Mouse (Mus musculus): ENCODE results near the gene Bcl11a.
"Not testable (repeated sequence)": the region's sequence is repeated elsewhere in the genome, so short reads cannot be mapped to it uniquely, and the experiment has no call there.

Bcl11a gene

GRCm38 (mm10) chr11:24098662-24099061 lies 20.8 kb downstream of the Bcl11a start:
- no peak for DNase-seq (ENCODE audit: low spot score in 2 of 2)

- DNase-seq (ENCODE audit: low spot score in 2 of 2): no peak
These were observed 21.4 kb downstream of the Bcl11a start for GRCm38 (mm10) chr11:24099215-24099614.

- peak in 1 of 2 experiments; percentile 31 for DNase-seq (ENCODE audit: low spot score in 2 of 2)
These were observed 22.0 kb downstream of the Bcl11a start for GRCm38 (mm10) chr11:24099886-24100293.

GRCm38 (mm10) chr11:24100449-24101070 lies 22.7 kb downstream of the Bcl11a start:
- DNase-seq (ENCODE audit: low spot score in 2 of 2): no peak

- no peak for DNase-seq (ENCODE audit: low spot score in 2 of 2)
These were observed 23.8 kb downstream of the Bcl11a start for GRCm38 (mm10) chr11:24101625-24102024.

- no peak for DNase-seq (ENCODE audit: low spot score in 2 of 2)
These were observed 24.5 kb downstream of the Bcl11a start for GRCm38 (mm10) chr11:24102372-24102771.

GRCm38 (mm10) chr11:24103128-24103742 lies 25.4 kb downstream of the Bcl11a start:
- no peak for DNase-seq (ENCODE audit: low spot score in 2 of 2)

- DNase-seq (ENCODE audit: low spot score in 2 of 2): no peak
These were observed 29.6 kb downstream of the Bcl11a start for GRCm38 (mm10) chr11:24107414-24107813.

- DNase-seq (ENCODE audit: low spot score in 2 of 2): no peak
These were observed 31.1 kb downstream of the Bcl11a start for GRCm38 (mm10) chr11:24108974-24109373.

- DNase-seq (ENCODE audit: low spot score in 2 of 2): no peak
These were observed 31.5 kb downstream of the Bcl11a start for GRCm38 (mm10) chr11:24109388-24109787.

GRCm38 (mm10) chr11:24110113-24110512 lies 32.3 kb downstream of the Bcl11a start:
- no peak for DNase-seq (ENCODE audit: low spot score in 2 of 2)

- no peak for DNase-seq (ENCODE audit: low spot score in 2 of 2)
These were observed 33.9 kb downstream of the Bcl11a start for GRCm38 (mm10) chr11:24111720-24112119.

GRCm38 (mm10) chr11:24115017-24115752 lies 37.3 kb downstream of the Bcl11a start:
- no peak for DNase-seq (ENCODE audit: low spot score in 2 of 2)

- DNase-seq (ENCODE audit: low spot score in 2 of 2): no peak
These were observed 38.2 kb downstream of the Bcl11a start for GRCm38 (mm10) chr11:24116041-24116440.

GRCm38 (mm10) chr11:24116582-24117318 lies 38.9 kb downstream of the Bcl11a start:
- DNase-seq (ENCODE audit: low spot score in 2 of 2): no peak

- no peak for DNase-seq (ENCODE audit: low spot score in 2 of 2)
These were observed 43.3 kb downstream of the Bcl11a start for GRCm38 (mm10) chr11:24121136-24121535.

GRCm38 (mm10) chr11:24122899-24123298 lies 45.0 kb downstream of the Bcl11a start:
- no peak for DNase-seq (ENCODE audit: low spot score in 2 of 2)

- DNase-seq (ENCODE audit: low spot score in 2 of 2): no peak
These were observed 46.1 kb downstream of the Bcl11a start for GRCm38 (mm10) chr11:24123991-24124390.

GRCm38 (mm10) chr11:24125098-24125497 lies 47.2 kb downstream of the Bcl11a start:
- no peak for DNase-seq (ENCODE audit: low spot score in 2 of 2)

- no peak for DNase-seq (ENCODE audit: low spot score in 2 of 2)
These were observed 50.1 kb downstream of the Bcl11a start for GRCm38 (mm10) chr11:24128001-24128400.

- DNase-seq (ENCODE audit: low spot score in 2 of 2): not testable (repeated sequence)
These were observed 51.0 kb downstream of the Bcl11a start for GRCm38 (mm10) chr11:24128880-24129279.

Measured in spleen, postnatal 14 days (tissue).